Mouse (Mus musculus): Measurements from ENCODE around the gene Rab11fip4.

DNA sequence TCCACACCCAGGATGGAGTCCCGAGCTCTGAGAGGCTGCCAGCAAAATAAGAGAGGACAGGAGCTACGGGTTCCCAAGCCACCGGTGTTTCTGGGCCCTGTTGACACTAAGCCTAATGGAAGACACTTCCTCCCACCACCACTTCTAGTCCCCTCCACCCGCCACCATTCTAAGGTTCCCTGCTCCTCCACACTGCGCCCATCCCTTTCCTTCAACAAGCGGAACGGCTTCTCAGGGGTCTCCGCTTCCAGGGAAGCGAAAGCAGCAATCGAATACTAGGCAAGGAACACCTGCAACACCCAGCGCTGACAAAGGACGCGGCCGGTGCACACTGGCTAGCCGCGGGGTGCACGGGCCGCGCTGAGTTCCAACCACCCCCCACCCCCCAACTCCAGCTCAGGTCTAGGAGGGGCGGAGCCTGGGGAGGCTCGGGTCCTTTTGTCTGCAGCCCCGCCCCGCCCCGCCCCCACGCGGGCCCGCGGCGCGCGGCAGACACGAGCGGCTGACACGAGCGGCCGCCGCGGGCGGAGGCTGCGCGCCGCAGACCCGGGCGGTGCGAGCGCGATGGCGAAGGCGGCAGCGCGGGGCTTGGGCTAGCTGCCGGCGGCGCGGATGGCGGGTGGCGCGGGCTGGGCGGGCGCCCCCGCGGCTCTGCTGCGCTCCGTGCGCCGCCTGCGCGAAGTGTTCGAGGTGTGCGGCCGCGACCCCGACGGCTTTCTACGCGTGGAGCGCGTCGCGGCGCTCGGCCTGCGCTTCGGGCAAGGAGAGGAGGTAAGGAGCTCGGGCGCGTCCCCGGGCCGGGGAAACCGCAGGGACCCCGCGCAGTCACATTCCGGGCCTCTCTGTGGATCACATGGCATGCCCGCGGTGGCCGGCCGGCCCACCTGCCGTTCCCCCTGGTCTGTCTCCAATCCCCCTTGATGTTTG lies at the start of gene Rab11fip4:
- TF ChIP-seq CTCF (IDR thresholded peaks at IDR 0.05; ENCODE audit: extremely low read depth, insufficient read depth, insufficient read length, insufficient replicate concordance) = no peak
- TF ChIP-seq POLR2A (IDR thresholded peaks at IDR 0.05; ENCODE audit: low read depth, low read length) = no peak
